Mouse (Mus musculus) Muller cell, postnatal 12 days (primary cell): ENCODE measurements around the gene Lsm11.
"Not testable (repeated sequence)": the region's sequence is repeated elsewhere in the genome, so short reads cannot be mapped to it uniquely, and the experiment has no call there.

Experiments
- DNase-seq: peaks from one replicate; pipeline ENCODE4 v3.0.0-alpha.2; 2015; ENCODE audit errors: inconsistent ontology term

The Lsm11 gene

DNA sequence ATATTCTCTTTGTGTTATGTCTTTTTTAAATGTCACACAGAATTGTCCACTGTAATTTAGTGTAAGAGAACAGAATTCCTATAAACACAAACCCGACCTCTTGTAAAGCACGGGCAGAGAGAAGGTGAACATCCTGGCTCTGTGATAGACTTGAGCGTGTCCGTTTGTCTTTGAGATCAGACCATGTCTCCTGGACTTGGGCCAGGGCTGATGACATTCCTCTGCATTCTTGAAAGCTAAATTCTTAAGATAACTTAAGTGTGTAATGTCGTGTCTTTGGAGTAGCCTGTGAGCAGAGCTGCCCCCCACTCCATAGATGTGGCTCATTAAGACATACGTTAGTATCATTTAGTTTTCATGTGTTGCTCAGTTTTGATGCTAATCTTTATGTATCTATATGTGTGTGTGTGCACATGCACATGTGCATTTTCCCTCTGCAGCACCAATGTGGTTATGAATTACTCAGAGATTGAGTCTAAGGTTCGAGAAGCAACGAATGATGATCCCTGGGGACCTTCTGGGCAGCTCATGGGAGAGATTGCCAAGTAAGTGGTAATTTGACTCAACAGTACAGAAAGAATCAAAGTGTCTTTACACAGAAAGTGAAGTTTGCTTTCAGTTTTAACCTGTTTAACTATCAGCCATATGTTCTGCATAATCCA, 61.3 kb downstream of the Lsm11 start:
- peak; percentile 60 for DNase-seq

DNA sequence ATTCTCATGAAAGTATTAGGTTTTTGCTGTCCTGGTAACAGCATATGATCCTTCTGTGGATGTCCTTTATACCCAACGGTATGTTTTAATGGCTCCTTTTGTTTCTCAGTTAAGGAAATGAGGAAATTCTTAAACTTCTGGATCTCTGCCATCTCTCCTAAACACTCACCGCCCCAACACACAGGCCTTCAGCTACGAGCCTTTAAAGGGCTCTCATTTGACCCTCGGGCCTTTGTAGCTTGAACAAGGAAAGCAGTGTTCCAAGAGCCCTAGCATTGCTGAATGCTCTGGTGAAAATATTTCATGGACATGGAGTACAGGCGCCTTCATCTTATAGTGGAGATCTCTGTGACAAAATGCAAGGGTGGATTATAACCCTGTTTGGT, 63.1 kb downstream of the Lsm11 start:
- peak; percentile 79 for DNase-seq

DNA sequence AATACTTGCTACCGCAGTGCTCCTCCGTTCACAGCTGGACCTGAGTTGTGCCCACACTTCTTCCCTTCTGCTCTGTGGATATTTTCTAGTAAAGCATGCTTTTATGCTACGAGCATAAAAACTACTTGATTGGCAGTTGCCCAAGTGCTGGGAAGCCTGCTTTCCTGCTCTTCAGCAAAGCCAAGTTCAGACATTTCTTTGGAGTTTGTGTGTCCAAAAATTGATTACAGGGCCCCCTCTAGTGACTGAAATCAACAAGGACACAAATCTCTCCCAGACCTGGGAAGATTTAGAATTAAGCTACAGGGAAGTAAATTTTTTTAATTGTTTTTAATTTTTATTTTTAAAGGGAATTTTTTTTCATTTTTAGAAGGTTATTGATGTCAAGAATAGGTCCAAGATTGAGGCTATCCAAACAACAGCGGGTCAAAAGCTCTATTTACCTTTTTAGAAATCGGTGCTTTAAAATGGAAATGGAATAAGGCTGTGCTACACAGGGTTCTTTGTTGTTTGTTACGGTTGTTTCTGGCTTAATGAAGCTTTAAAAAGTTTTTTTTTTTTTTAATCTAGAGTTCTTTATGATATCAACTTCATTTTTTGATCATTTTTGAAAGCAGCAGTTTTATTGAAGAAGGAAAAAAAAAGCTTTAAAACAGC, 63.6 kb downstream of the Lsm11 start:
- DNase-seq: peak; percentile 63

DNA sequence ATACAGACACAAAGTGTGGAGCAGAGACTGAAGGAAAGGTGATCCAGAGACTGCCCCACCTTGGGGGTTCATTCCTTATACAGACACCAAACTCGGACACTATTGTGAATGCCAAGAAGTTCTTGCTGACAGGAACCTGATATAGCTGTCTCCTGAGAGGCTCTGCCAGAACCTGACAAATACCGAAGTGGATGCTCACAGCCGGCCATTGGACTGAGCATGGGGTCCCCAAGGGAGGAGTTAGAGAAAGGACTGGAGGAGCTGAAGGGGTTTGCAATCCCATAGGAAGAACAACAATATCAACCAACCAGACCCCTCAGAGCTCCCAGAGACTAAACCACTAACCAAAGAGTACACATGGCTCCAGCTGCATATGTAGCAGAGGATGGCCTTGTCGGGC, 65.4 kb downstream of the Lsm11 start:
- not testable (repeated sequence) for DNase-seq
